Mouse (Mus musculus): ENCODE data around the gene Prpf40a. TPM values are rescaled to one million over a fixed set of nuclear protein-coding genes. Genes with fewer than 3 reads are reported as not detected.

The Prpf40a gene
- polyA plus RNA-seq, 1 experiment from 2014 or later = 142 TPM

- Histone ChIP-seq H3K36me3 (peaks cover 8% of the 10 kb centered on the region), H3K4me3 (no peak overlapping the region)
- no peak for ATAC-seq (ENCODE audit: low FRiP score, low read depth)
These were observed 11.2 kb downstream of the Prpf40a start for GRCm38 (mm10) chr2:53179876-53180275.

GRCm38 (mm10) chr2:53178966-53179365 is 12.1 kb downstream of the Prpf40a start:
- ATAC-seq (ENCODE audit: low FRiP score, low read depth) = no peak
- Histone ChIP-seq H3K4me3 (no peak overlapping the region), H3K9ac (no peak overlapping the region), H3K9me3 (no peaks in the 10 kb centered on the region), H3K27ac (no peak overlapping the region), H3K27me3 (replicated peaks) (no peaks in the 10 kb centered on the region), H3K4me2 (replicated peaks) (no peak overlapping the region), H3K4me1 (no peaks in the 10 kb centered on the region), H3K36me3 (peaks cover 14% of the 10 kb centered on the region)
- 90% methylated on average over 3 of the region's 3 CpGs for WGBS

More at GRCm38 (mm10) chr2:53179876-53180275, 11.2 kb downstream of the Prpf40a start:
- H3K27ac ChIP-seq = no peak overlapping the region
- no peak overlapping the region for H3K4me2 ChIP-seq (replicated peaks)
- no peaks in the 10 kb centered on the region for H3K27me3 ChIP-seq (replicated peaks)
- no peaks in the 10 kb centered on the region for H3K9me3 ChIP-seq
- no peak overlapping the region for H3K9ac ChIP-seq
- H3K4me1 ChIP-seq = no peaks in the 10 kb centered on the region

- no peaks in the 10 kb centered on the region for H3K27me3 ChIP-seq (replicated peaks)
- no peak overlapping the region for H3K4me2 ChIP-seq (replicated peaks)
- ATAC-seq (ENCODE audit: low FRiP score, low read depth) = no peak
- H3K27ac ChIP-seq = no peak overlapping the region
- no peak overlapping the region for H3K9ac ChIP-seq
- no peak overlapping the region for H3K4me3 ChIP-seq
- peaks cover 18% of the 10 kb centered on the region for H3K36me3 ChIP-seq
- no peaks in the 10 kb centered on the region for H3K4me1 ChIP-seq
- H3K9me3 ChIP-seq = no peaks in the 10 kb centered on the region
These were observed 17.1 kb downstream of the Prpf40a start for GRCm38 (mm10) chr2:53173966-53174365.

- H3K4me1 ChIP-seq = no peaks in the 10 kb centered on the region
- H3K4me2 ChIP-seq (replicated peaks) = no peak overlapping the region
- H3K9ac ChIP-seq = no peak overlapping the region
- no peak overlapping the region for H3K4me3 ChIP-seq
- no peak for ATAC-seq (ENCODE audit: low FRiP score, low read depth)
- H3K27ac ChIP-seq = no peak overlapping the region
- no peaks in the 10 kb centered on the region for H3K27me3 ChIP-seq (replicated peaks)
- H3K9me3 ChIP-seq = no peaks in the 10 kb centered on the region
- H3K36me3 ChIP-seq = peaks cover 37% of the 10 kb centered on the region
These were observed 44.2 kb downstream of the Prpf40a start for GRCm38 (mm10) chr2:53146852-53147251.

- Histone ChIP-seq H3K9me3 (no peaks in the 10 kb centered on the region), H3K36me3 (peaks cover 14% of the 10 kb centered on the region), H3K27ac (no peak overlapping the region), H3K9ac (no peak overlapping the region), H3K4me3 (no peak overlapping the region), H3K4me1 (no peaks in the 10 kb centered on the region), H3K4me2 (replicated peaks) (no peak overlapping the region), H3K27me3 (replicated peaks) (no peaks in the 10 kb centered on the region)
- 96% methylated on average over 9 of the region's 9 CpGs for WGBS
- ATAC-seq (ENCODE audit: low FRiP score, low read depth) = no peak
These were observed 59.5 kb downstream of the Prpf40a start for GRCm38 (mm10) chr2:53131567-53131966.

- Histone ChIP-seq H3K4me3 (no peak overlapping the region), H3K9ac (no peak overlapping the region), H3K27me3 (replicated peaks) (no peaks in the 10 kb centered on the region), H3K27ac (no peak overlapping the region), H3K4me2 (replicated peaks) (no peak overlapping the region), H3K4me1 (no peaks in the 10 kb centered on the region), H3K9me3 (no peaks in the 10 kb centered on the region), H3K36me3 (peaks cover 27% of the 10 kb centered on the region)
- WGBS = 64% methylated on average over 6 of the region's 6 CpGs
- no peak for ATAC-seq (ENCODE audit: low FRiP score, low read depth)
These were observed 62.0 kb downstream of the Prpf40a start for GRCm38 (mm10) chr2:53129070-53129469.

GRCm38 (mm10) chr2:53125998-53126397 is 65.1 kb downstream of the Prpf40a start:
- no peak for ATAC-seq (ENCODE audit: low FRiP score, low read depth)
- Histone ChIP-seq H3K4me1 (no peaks in the 10 kb centered on the region), H3K9ac (no peak overlapping the region), H3K27ac (no peak overlapping the region), H3K36me3 (peaks cover 35% of the 10 kb centered on the region), H3K9me3 (no peaks in the 10 kb centered on the region), H3K4me2 (replicated peaks) (no peak overlapping the region), H3K27me3 (replicated peaks) (no peaks in the 10 kb centered on the region), H3K4me3 (no peak overlapping the region)
- WGBS = 93% methylated on average over 3 of the region's 3 CpGs

- no peaks in the 10 kb centered on the region for H3K4me1 ChIP-seq
- 71% methylated on average over 5 of the region's 5 CpGs for WGBS
- H3K27ac ChIP-seq = no peak overlapping the region
- no peaks in the 10 kb centered on the region for H3K9me3 ChIP-seq
- no peak for ATAC-seq (ENCODE audit: low FRiP score, low read depth)
- peaks cover 55% of the 10 kb centered on the region for H3K36me3 ChIP-seq
- H3K9ac ChIP-seq = no peak overlapping the region
- H3K27me3 ChIP-seq (replicated peaks) = no peaks in the 10 kb centered on the region
- H3K4me3 ChIP-seq = no peak overlapping the region
- no peak overlapping the region for H3K4me2 ChIP-seq (replicated peaks)
These were observed 69.3 kb downstream of the Prpf40a start for GRCm38 (mm10) chr2:53121797-53122196.

- no peak for ATAC-seq (ENCODE audit: low FRiP score, low read depth)
- peaks cover 76% of the 10 kb centered on the region for H3K36me3 ChIP-seq
These were observed 82.5 kb downstream of the Prpf40a start for GRCm38 (mm10) chr2:53108547-53108946.

GRCm38 (mm10) chr2:53106472-53106871 is 84.6 kb downstream of the Prpf40a start:
- no peaks in the 10 kb centered on the region for H3K4me1 ChIP-seq
- H3K27me3 ChIP-seq (replicated peaks) = no peaks in the 10 kb centered on the region
- no peak overlapping the region for H3K27ac ChIP-seq
- H3K36me3 ChIP-seq = peaks cover 79% of the 10 kb centered on the region
- no peak overlapping the region for H3K9ac ChIP-seq
- H3K4me3 ChIP-seq = no peak overlapping the region
- no peak for ATAC-seq (ENCODE audit: low FRiP score, low read depth)
- no peak overlapping the region for H3K4me2 ChIP-seq (replicated peaks)
- WGBS = 96% methylated on average over 8 of the region's 8 CpGs
- H3K9me3 ChIP-seq = no peaks in the 10 kb centered on the region

More at GRCm38 (mm10) chr2:53108547-53108946, 82.5 kb downstream of the Prpf40a start:
- WGBS = 70% methylated on average over 5 of the region's 5 CpGs
- no peaks in the 10 kb centered on the region for H3K9me3 ChIP-seq
- no peak overlapping the region for H3K4me3 ChIP-seq
- H3K27ac ChIP-seq = no peak overlapping the region
- no peaks in the 10 kb centered on the region for H3K27me3 ChIP-seq (replicated peaks)
- H3K4me1 ChIP-seq = no peaks in the 10 kb centered on the region
- H3K9ac ChIP-seq = no peak overlapping the region
- H3K4me2 ChIP-seq (replicated peaks) = no peak overlapping the region

- H3K9ac ChIP-seq = no peak overlapping the region
- no peak overlapping the region for H3K4me3 ChIP-seq
- no peaks in the 10 kb centered on the region for H3K27me3 ChIP-seq (replicated peaks)
- peaks cover 81% of the 10 kb centered on the region for H3K36me3 ChIP-seq
- no peak for ATAC-seq (ENCODE audit: low FRiP score, low read depth)
- no peak overlapping the region for H3K27ac ChIP-seq
- WGBS = 91% methylated on average over 7 of the region's 7 CpGs
- H3K9me3 ChIP-seq = no peaks in the 10 kb centered on the region
- no peaks in the 10 kb centered on the region for H3K4me1 ChIP-seq
- no peak overlapping the region for H3K4me2 ChIP-seq (replicated peaks)
These were observed 85.0 kb downstream of the Prpf40a start for GRCm38 (mm10) chr2:53106056-53106455.

GRCm38 (mm10) chr2:53105408-53105807 is 85.7 kb downstream of the Prpf40a start:
- peaks cover 75% of the 10 kb centered on the region for H3K36me3 ChIP-seq

GRCm38 (mm10) chr2:53102901-53103300 is 88.2 kb downstream of the Prpf40a start:
- no peak overlapping the region for H3K4me2 ChIP-seq (replicated peaks)
- H3K4me3 ChIP-seq = no peak overlapping the region
- no peaks in the 10 kb centered on the region for H3K4me1 ChIP-seq
- WGBS = 97% methylated on average over 2 of the region's 2 CpGs
- H3K9ac ChIP-seq = no peak overlapping the region
- no peaks in the 10 kb centered on the region for H3K27me3 ChIP-seq (replicated peaks)
- H3K9me3 ChIP-seq = no peaks in the 10 kb centered on the region
- ATAC-seq (ENCODE audit: low FRiP score, low read depth) = no peak
- H3K36me3 ChIP-seq = peaks cover 52% of the 10 kb centered on the region
- H3K27ac ChIP-seq = no peak overlapping the region

More at GRCm38 (mm10) chr2:53105408-53105807, 85.7 kb downstream of the Prpf40a start:
- Histone ChIP-seq H3K9me3 (no peaks in the 10 kb centered on the region), H3K27me3 (replicated peaks) (no peaks in the 10 kb centered on the region), H3K9ac (no peak overlapping the region), H3K4me2 (replicated peaks) (no peak overlapping the region), H3K4me1 (no peaks in the 10 kb centered on the region), H3K27ac (no peak overlapping the region), H3K4me3 (no peak overlapping the region)
- WGBS = 91% methylated on average over 10 of the region's 10 CpGs
- ATAC-seq (ENCODE audit: low FRiP score, low read depth) = no peak

All from neural tube, embryonic 12.5 days (tissue).